Mouse (Mus musculus) embryo, embryonic 10 days (tissue): Measurements from ENCODE around the gene Kansl3.

Experiments
- DNase-seq: peaks from one replicate; pipeline ENCODE4 v3.0.0-alpha.2; 2015; ENCODE audit warnings: low spot score

The Kansl3 gene

DNA sequence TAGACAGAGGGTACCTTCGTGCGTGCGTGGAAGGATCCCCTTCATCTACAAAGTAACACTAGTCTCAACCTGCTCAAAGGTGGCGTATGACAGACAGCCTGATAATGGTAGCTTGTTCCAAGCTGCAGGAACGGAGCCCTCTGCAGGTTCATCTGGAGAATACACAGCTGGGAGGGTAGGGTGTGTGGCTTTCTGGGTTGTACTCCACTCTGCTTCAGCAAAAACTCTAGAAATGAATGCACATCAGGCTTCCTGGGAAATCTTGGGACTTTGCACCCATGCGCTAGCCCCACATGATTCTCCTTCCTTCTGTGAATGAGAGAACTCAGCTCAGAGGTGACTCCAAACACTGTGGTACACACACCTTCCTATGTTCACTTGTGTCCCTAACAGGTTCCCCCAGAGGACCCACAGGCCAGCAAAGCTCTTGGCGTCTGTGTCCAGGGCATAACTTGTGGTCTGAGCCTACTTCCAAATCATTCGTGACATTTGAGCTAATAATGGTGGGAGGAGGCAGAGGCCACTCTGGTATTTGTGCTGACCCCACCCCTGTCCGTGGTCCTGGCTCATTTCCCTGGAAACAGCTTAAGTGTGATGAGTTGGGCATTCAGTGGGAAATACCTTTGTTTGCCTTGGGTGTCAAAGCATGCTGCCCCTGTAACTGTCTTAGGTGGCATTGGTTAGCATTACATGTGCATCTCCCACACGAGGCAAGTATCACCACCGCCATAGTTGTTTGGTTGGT lies 47.0 kb downstream of the Kansl3 start:
- no peak for DNase-seq

DNA sequence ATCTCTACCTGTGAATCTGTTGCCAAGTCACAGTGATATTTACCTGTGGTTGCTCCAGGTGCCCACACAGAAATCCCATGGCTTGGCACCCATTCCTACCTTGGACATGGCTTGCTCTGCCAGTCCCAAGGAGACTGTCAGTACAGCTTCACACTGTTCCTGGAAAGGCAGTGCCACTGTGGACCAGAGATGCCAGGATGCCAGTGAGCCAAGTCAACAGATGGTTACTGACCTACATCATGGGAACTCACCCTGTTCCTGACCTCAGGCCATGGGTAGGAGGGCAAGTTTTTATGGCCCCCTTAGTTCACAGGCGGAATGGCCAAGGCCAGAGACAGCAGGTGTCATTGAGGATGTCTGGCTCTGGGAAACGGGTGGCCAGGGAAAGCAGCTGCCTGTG lies 47.8 kb downstream of the Kansl3 start:
- DNase-seq: no peak

DNA sequence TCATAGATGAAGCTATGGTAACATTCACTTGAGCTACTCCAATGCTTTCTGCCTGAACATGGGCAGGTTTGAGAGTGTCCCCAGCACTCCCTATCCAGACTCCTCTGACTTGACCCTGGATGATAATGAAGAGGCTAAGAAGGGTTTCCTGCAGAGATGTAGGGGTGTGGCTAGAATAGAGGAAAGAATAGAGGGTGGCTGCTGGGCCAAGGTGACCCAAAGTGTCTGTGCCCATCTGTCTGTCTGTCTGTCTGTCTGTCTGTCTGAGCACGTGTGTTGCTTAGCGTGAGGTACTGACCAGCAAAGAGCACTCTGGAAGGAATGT lies 53.2 kb downstream of the Kansl3 start:
- no peak for DNase-seq

DNA sequence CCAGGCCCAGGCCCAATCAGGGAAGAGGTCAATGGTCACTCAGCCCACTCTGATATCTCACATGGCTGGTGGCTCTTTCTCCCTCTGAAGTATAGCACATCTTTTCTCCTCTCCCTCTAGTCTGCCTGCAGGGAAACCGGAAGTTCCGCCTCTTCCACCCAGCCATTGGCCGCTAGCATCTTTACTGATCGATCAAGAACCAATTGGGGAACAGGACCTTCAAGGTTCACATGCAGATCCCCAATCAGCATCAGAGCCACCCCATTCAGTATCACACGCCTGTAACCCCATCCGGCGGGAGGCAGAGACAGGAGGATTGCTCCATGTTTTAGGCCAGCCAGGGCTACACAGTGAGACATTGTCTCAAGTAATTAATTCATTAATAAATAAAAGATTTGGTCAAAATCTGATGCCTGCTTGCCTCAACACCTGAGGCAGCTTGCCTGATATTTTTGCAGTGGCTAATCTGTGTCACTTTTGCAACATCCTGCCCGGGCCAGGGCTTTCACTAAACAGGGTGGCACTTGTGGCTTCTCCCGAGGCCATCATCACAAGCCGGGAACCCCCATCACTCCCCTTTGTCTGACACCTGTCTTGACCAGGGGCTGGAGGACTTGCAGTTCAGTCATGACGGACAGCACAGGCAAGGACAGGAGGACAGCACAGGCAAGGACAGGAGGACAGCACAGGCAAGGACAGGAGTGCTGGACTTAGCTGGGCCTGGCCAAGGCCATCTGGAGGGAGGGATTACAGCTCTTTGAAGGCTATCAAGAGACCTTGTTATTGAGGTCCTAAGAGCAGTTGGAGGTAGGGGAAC lies 53.8 kb downstream of the Kansl3 start:
- peak; percentile 12 for DNase-seq

- peak; percentile 54 for DNase-seq
Measured at GRCm38 (mm10) chr1:36309498-36309901, 59.5 kb downstream of the Kansl3 start.

DNA sequence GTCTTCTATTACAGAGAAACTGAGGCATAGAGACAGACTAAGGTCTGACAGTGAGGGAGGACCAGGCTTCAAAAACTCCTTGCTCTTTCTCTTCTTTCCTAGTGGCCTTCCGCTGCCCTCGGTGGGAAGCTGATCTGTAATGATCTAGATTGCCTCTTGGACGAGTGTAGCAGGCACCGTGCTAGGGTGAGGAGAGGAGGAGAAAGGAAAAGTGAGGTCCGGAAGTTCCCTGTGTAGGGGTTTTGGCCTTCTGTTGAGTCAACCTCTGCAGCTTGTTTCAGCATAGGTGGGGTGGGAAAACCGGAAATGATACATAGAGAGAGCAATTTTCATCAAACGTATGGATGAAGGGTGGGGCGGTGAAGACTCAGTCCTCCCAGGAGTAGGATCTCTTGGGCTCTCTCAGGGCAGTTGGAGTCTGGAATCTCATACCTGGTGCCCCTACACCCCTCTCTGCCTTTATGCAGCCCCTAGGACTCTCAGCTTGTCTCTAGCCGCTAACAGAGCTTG lies 60.0 kb downstream of the Kansl3 start:
- DNase-seq: no peak

DNA sequence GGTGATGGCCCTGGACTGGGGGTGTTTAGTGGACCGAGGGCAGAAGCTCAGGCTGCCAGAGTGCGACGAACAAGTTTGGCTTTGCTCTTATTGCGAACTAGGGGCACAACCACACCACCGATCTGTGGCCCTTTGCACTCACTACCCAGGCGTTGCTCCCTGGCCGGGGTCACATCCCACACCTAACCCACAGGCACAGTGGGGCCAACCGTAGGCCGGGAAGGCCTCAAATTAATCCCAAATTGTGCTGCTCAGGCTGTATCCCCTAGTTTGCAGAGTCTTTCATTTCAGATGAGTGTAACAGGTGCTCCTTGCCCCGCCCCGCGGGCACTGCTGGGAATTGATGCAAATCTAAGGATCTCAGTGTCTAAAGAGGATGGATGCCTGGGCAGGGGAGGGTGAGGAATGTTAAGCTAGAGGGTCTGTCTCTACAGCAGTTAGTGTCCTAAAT lies 60.5 kb downstream of the Kansl3 start:
- DNase-seq: peak; percentile 30

DNA sequence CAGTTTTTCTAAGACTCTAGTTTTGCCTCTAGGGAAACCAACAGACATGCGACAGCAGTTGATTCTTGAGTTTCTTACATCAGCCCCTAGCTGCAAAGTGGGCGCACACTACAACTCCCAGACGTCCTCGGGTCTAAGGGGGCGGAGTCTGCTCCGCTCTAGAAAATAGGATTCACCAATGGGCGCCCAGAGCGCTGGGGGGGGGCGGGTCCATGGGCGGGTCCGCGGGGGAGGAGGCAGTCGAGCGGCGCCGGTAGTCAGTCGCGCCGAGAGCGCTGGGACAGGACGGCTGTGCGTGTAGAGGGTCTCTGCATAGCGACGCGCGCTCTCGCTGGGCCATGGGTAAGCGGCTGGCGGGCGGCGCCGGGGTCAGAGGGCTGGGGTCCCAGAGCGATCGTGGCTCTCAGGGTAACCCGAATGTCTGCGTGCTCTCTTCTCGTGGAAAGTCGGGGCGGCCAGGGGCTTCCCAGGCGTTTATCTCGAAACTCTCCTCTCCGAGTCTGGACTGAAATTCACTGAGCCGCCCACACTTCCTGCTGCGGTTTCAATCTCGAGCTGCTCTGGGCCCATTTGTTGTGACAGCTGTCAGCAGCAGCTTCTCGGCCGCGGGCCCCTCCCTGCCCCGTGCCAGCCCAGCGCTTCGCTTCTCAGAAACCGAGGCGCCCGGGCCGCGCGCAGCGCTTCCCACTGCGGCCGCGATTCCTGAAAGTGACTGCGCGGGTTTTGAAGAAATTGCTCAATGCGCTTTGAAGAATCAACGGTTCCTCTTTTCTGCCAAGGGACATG lies 61.3 kb downstream of the Kansl3 start, which contains the start of gene Arid5a:
Arid5a (plus strand) TSS at position 239 of the 786 bp plus-strand sequence.
- peak; percentile 92 for DNase-seq

GRCm38 (mm10) chr1:36307121-36307494 lies 61.9 kb downstream of the Kansl3 start:
- DNase-seq: no peak

- DNase-seq: no peak
Measured at GRCm38 (mm10) chr1:36306120-36306519, 62.9 kb downstream of the Kansl3 start.

DNA sequence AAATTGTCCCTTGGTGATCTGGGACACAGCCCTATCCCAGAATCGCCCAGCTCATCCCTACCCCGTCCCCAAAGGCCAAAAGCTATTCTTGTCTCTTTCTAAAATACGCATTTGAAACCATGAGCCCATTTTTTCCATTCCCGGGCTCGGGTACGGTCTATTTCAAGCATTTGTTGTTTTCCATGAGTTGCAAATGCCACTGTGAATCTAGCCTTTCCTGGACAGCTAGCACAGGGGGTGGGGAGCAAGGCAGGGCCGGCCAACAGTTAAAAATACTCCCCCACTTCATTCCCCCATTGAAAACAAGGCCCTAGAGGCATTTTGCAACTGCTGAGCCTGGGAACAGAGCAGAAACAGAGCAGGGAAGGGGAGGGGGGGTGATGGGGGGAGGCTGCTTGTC lies 64.2 kb downstream of the Kansl3 start:
- DNase-seq: no peak

GRCm38 (mm10) chr1:36303381-36304320 lies 65.3 kb downstream of the Kansl3 start:
- DNase-seq: peak; percentile 55

DNA sequence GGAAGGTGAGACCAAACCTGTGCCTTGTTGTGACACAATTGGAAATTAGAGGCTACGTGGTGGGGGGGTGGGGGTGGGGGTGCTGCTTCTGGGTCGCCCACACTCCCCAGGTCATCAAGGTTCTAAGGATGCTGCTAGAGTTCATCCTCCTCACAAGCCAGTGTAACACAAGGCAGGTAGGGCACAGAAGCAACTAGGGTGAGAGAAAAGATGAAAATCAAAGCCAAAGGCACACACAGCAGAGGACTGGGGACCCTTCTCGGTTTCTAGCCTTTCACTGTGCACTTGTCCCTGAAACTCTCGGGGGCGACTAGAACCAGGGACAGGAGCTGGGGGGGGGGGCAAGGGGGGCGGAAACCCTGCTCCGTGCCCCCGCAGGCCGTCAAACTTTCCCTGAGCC lies 66.0 kb downstream of the Kansl3 start:
- DNase-seq: no peak

GRCm38 (mm10) chr1:36302273-36302672 lies 66.7 kb downstream of the Kansl3 start:
- no peak for DNase-seq

GRCm38 (mm10) chr1:36300486-36300885 lies 68.5 kb downstream of the Kansl3 start:
- DNase-seq: no peak

- DNase-seq: no peak
Measured at GRCm38 (mm10) chr1:36299676-36300075, 69.3 kb downstream of the Kansl3 start.

- DNase-seq: no peak
Measured at GRCm38 (mm10) chr1:36299126-36299525, 69.9 kb downstream of the Kansl3 start.

GRCm38 (mm10) chr1:36298107-36298506 lies 70.9 kb downstream of the Kansl3 start:
- no peak for DNase-seq

GRCm38 (mm10) chr1:36296466-36297149 lies 72.4 kb downstream of the Kansl3 start:
- DNase-seq: no peak

DNA sequence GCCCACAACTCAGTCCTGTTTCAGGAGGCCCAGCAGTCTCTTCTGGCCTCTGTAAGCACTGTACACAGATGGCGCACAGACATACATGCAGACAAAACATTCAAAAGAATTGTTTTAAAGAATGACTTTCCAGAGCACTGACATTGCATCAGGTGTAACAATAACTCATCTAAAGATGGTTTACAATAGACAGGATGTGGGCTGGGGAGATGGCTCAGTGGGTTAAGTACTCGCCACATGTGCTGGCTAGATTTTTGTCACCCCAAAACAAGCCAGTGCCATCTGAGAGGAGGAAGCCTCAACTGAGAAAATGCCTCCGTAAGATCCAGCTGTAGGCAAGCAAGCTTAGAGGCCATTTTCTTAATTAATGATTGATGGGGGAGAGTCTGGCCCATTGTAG lies 74.6 kb downstream of the Kansl3 start:
- no peak for DNase-seq

DNA sequence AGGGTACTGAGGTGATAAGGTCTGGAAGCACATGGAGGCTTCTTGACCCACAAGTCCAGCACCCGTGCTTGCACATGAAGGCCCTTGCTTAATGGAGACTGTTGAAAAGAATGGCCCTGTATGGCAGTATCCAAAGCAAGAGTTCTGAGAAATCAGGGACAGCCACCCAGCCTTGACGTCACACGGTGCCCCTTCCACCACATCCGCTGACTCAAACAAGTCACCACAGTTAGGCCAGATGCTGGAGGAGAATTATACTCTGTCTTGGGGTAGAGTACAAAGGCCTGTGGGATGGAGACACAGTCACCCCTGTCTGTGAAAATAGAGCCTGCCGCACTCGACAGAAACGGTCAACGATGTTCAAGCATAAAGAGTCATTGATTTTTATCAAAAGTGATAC lies 75.5 kb downstream of the Kansl3 start:
- no peak for DNase-seq
